Mouse (Mus musculus): ENCODE results near the gene G6pc.

DNA sequence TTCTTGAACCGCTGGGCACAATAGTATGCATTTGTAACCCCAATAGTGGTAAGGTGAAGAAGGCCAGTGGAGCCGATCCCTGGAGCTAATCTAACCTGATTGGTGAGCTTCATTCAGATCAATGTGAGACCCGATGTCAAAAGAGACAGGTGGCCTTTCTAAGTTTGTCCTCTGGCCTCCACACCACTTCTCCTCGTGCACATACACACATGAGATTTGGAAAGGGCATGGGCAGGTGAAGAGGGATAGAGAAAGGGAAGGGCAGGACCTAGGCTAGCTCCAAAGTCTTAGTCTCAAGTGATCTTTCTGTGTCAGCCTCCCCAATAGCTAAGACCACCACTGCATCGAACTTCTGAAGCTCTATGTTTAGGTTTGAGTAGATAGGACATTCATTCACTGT lies 2.8 kb downstream of the G6pc start:
- TF ChIP-seq CTCF (IDR thresholded peaks at IDR 0.05; ENCODE audit: insufficient read depth, low read length) (no peak), POLR2A (IDR thresholded peaks at IDR 0.05; ENCODE audit: borderline replicate concordance, extremely low read depth, low read depth, low read length) (no peak)
